Mouse (Mus musculus) testis, adult 2 months (tissue): ENCODE results near the gene Wars. TPM values are rescaled to one million over a fixed set of nuclear protein-coding genes. Genes with fewer than 3 reads are reported as not detected.

ENCODE experiments used
- H3K27ac ChIP-seq: fragments of 200-500 bp; 2 replicates; pipeline ENCODE4 v1.5.1; 2012; ENCODE audit warnings: low read depth, low read length; ENCODE audit not compliant: control insufficient read depth, insufficient read depth
- H3K27me3 ChIP-seq: fragments of 200-500 bp; 2 replicates; pipeline ENCODE4 v1.6.1; 2012; ENCODE audit warnings: mild to moderate bottlenecking, low read length, moderate library complexity; ENCODE audit not compliant: control insufficient read depth, insufficient read depth
- H3K36me3 ChIP-seq: fragments of 200-500 bp; 2 replicates; pipeline ENCODE4 v1.6.1; 2012; ENCODE audit warnings: mild to moderate bottlenecking, low read length; ENCODE audit not compliant: control insufficient read depth, insufficient read depth
- H3K4me1 ChIP-seq: fragments of 200-500 bp; 2 replicates; pipeline ENCODE4 v1.6.1; 2012; ENCODE audit warnings: low read length; ENCODE audit not compliant: control insufficient read depth, insufficient read depth
- H3K4me3 ChIP-seq: fragments of 200-500 bp; 2 replicates; pipeline ENCODE4 v1.5.1; 2012; ENCODE audit warnings: low read depth, mild to moderate bottlenecking, low read length, moderate library complexity, mixed read lengths; ENCODE audit not compliant: control insufficient read depth
- CTCF ChIP-seq: fragments of 200-500 bp; IDR thresholded peaks from 2 replicates; pipeline ENCODE4 v1.5.1; 2012; ENCODE audit warnings: low read depth, mild to moderate bottlenecking, inconsistent platforms, low read length, moderate library complexity; ENCODE audit not compliant: control insufficient read depth, insufficient read depth, insufficient replicate concordance
- POLR2A ChIP-seq: fragments of 200-500 bp; IDR thresholded peaks from 2 replicates; pipeline ENCODE4 v1.6.1; 2012; ENCODE audit warnings: low read depth, mild to moderate bottlenecking, inconsistent platforms, low read length, moderate library complexity; ENCODE audit not compliant: control insufficient read depth
- polyA plus RNA-seq: library from polyadenylated mRNA; depleted of rRNA; stranded (reverse); fragments of >200 nt; gene quantifications from 2 replicates; pipeline ENCODE4 v1.2.3, GENCODE M21; 2012; rRNA removed

The Wars gene
- 27.4 and 43.7 TPM in 2 replicates for polyA plus RNA-seq

- peak; percentile 91 for TF ChIP-seq POLR2A
- no peak for TF ChIP-seq CTCF
- H3K27ac ChIP-seq, result peak within 1 kb of the TSS; percentile 80
Measured at GRCm38 (mm10) chr12:108893715-108894431, at the start of gene Wars. TSS of gene Wars (minus strand) at chr12:108894174.

GRCm38 (mm10) chr12:108942203-108942923, 48.4 kb upstream of the Wars start:
- no peak overlapping the region for H3K27ac ChIP-seq
- no peaks in the 10 kb centered on the region for H3K4me1 ChIP-seq
- H3K4me3 ChIP-seq, result peak overlapping the region; percentile 61
- TF ChIP-seq CTCF (no peak), POLR2A (no peak)
- no peaks in the 10 kb centered on the region for H3K27me3 ChIP-seq
- no peaks in the 10 kb centered on the region for H3K36me3 ChIP-seq

More at GRCm38 (mm10) chr12:108893715-108894431, at the start of gene Wars:
- Histone ChIP-seq H3K36me3 (no peaks in the 10 kb centered on the region; the same call in 1 of the 2 replicates), H3K27me3 (no peaks in the 10 kb centered on the region), H3K4me3 (peak within 1 kb of the TSS; percentile 90), H3K4me1 (no peaks in the 10 kb centered on the region; the same call in none of the 2 replicates)

GRCm38 (mm10) chr12:108941282-108941681, 47.3 kb upstream of the Wars start:
- Histone ChIP-seq H3K4me1 (no peaks in the 10 kb centered on the region), H3K27ac (no peak overlapping the region), H3K4me3 (peak overlapping the region; percentile 61), H3K27me3 (no peaks in the 10 kb centered on the region), H3K36me3 (no peaks in the 10 kb centered on the region)
- TF ChIP-seq POLR2A, result no peak
- no peak for TF ChIP-seq CTCF

- H3K36me3 ChIP-seq, result no peaks in the 10 kb centered on the region
- H3K27me3 ChIP-seq, result no peaks in the 10 kb centered on the region
- H3K27ac ChIP-seq, result no peak overlapping the region
- H3K4me3 ChIP-seq, result no peak overlapping the region
- no peaks in the 10 kb centered on the region for H3K4me1 ChIP-seq
- TF ChIP-seq POLR2A, result no peak
- no peak for TF ChIP-seq CTCF
Measured at GRCm38 (mm10) chr12:108940255-108940654, 46.3 kb upstream of the Wars start.

GRCm38 (mm10) chr12:108939317-108939716, 45.3 kb upstream of the Wars start:
- no peaks in the 10 kb centered on the region for H3K4me1 ChIP-seq
- no peak overlapping the region for H3K27ac ChIP-seq
- H3K27me3 ChIP-seq, result no peaks in the 10 kb centered on the region
- H3K36me3 ChIP-seq, result no peaks in the 10 kb centered on the region; the same call in 1 of the 2 replicates
- no peak for TF ChIP-seq CTCF
- no peak for TF ChIP-seq POLR2A
- no peak overlapping the region for H3K4me3 ChIP-seq

- no peak overlapping the region for H3K27ac ChIP-seq
- TF ChIP-seq POLR2A (no peak), CTCF (no peak)
Measured at GRCm38 (mm10) chr12:108938844-108939243, 44.9 kb upstream of the Wars start.

GRCm38 (mm10) chr12:108937506-108937905, 43.5 kb upstream of the Wars start:
- Histone ChIP-seq H3K27me3 (no peaks in the 10 kb centered on the region), H3K4me1 (no peaks in the 10 kb centered on the region), H3K27ac (no peak overlapping the region), H3K4me3 (no peak overlapping the region), H3K36me3 (no peaks in the 10 kb centered on the region; the same call in 1 of the 2 replicates)
- TF ChIP-seq POLR2A, result no peak
- no peak for TF ChIP-seq CTCF

More at GRCm38 (mm10) chr12:108938844-108939243, 44.9 kb upstream of the Wars start:
- no peak overlapping the region for H3K4me3 ChIP-seq
- no peaks in the 10 kb centered on the region for H3K27me3 ChIP-seq
- no peaks in the 10 kb centered on the region; the same call in 1 of the 2 replicates for H3K36me3 ChIP-seq
- H3K4me1 ChIP-seq, result no peaks in the 10 kb centered on the region

- Histone ChIP-seq H3K27ac (no peak overlapping the region), H3K36me3 (no peaks in the 10 kb centered on the region; the same call in 1 of the 2 replicates), H3K4me3 (no peak overlapping the region), H3K27me3 (no peaks in the 10 kb centered on the region), H3K4me1 (no peaks in the 10 kb centered on the region)
- no peak for TF ChIP-seq POLR2A
- no peak for TF ChIP-seq CTCF
Measured at GRCm38 (mm10) chr12:108936834-108937233, 42.9 kb upstream of the Wars start.
